Comparison of ENCODE assay signal across 8 mouse cellular contexts in the genomic region with DNA sequence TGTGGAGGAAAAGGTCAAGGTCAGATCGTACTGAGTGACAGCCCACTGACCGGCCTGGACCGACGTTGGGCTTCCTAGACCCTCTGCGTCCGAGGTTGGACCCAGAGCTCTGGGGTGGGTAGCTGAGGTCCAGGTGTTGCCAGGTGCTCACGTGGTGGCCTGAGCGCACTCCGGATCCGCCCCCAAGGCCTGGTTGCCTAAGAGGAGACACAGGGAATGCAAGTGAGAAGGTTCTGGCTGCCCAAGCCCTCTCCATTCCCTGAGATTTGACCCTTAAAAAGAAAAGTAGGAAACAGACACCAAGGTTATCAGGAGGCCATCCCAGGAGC. TPM values are rescaled to one million over a fixed set of nuclear protein-coding genes. Genes with fewer than 3 reads are reported as not detected.
DNase-seq lines count a peak whose midpoint lies in the region; ATAC-seq and TF ChIP-seq lines count a peak whose summit lies in the region.

No protein-coding gene starts in this region.

- peaks cover 13% of the 10 kb centered on the region for H3K4me1 ChIP-seq in heart, embryonic 11.5 days (ENCODE audit: control insufficient read depth, insufficient read depth, low read length)
- peaks cover 14% of the 10 kb centered on the region for H3K4me1 ChIP-seq in hindbrain, embryonic 16.5 days (ENCODE audit: control insufficient read depth, insufficient read depth, low read depth, low read length)
- peaks cover 42% of the 10 kb centered on the region for H3K4me1 ChIP-seq in liver, embryonic 12.5 days
- H3K4me1 ChIP-seq in olfactory bulb, adult 2 months (ENCODE audit: control insufficient read depth, insufficient read depth, low read length) = peaks cover 13% of the 10 kb centered on the region

- no peak for TF ChIP-seq CTCF in olfactory bulb, adult 2 months (IDR thresholded peaks at IDR 0.05; ENCODE audit: insufficient read depth, low read depth, low read length)

- no peak for DNase-seq in heart, adult 8-10 months (ENCODE audit: low spot score)
- DNase-seq in embryo, embryonic 10.5 days (ENCODE audit: low spot score) = peak; percentile 31
- no peak for DNase-seq in ovary, postnatal 10 days (ENCODE audit: low spot score)
- DNase-seq in layer of hippocampus, adult 9-10 months (ENCODE audit: low spot score) = no peak

- peak overlapping the region; percentile 87 for H3K9ac ChIP-seq in heart, embryonic 11.5 days (ENCODE audit: low read depth, low read length)
- peak overlapping the region; percentile 79 for H3K9ac ChIP-seq in hindbrain, embryonic 16.5 days (ENCODE audit: low read depth, low read length)
- peak overlapping the region; percentile 86 for H3K9ac ChIP-seq in liver, embryonic 12.5 days

- H3K4me2 ChIP-seq in heart, embryonic 11.5 days = peak overlapping the region; percentile 79
- peak overlapping the region; percentile 89 for H3K4me2 ChIP-seq in hindbrain, embryonic 16.5 days (ENCODE audit: low read length)
- peak overlapping the region; percentile 98 for H3K4me2 ChIP-seq in liver, embryonic 12.5 days

- TF ChIP-seq POLR2A in olfactory bulb, adult 2 months (IDR thresholded peaks at IDR 0.05; ENCODE audit: insufficient read depth, low read depth, low read length) = no peak

- H3K4me3 ChIP-seq in heart, embryonic 11.5 days (ENCODE audit: low read depth, low read length) = peak overlapping the region; percentile 92
- peak overlapping the region; percentile 70 for H3K4me3 ChIP-seq in hindbrain, embryonic 16.5 days (ENCODE audit: low read length)
- H3K4me3 ChIP-seq in liver, embryonic 12.5 days = peak overlapping the region; percentile 87
- peak overlapping the region; percentile 76 for H3K4me3 ChIP-seq in olfactory bulb, adult 2 months (ENCODE audit: insufficient read depth, low read depth, low read length)

- H3K27me3 ChIP-seq in heart, embryonic 11.5 days (ENCODE audit: control insufficient read depth, insufficient read depth, low read length) = no peaks in the 10 kb centered on the region
- no peaks in the 10 kb centered on the region for H3K27me3 ChIP-seq in hindbrain, embryonic 16.5 days (replicated peaks; ENCODE audit: control insufficient read depth, insufficient read depth, low read length)
- peaks cover 7% of the 10 kb centered on the region; the same call in 1 of the 2 replicates for H3K27me3 ChIP-seq in liver, embryonic 12.5 days (replicated peaks)

- peaks cover 21% of the 10 kb centered on the region for H3K36me3 ChIP-seq in heart, embryonic 11.5 days (ENCODE audit: control insufficient read depth, insufficient read depth, low read length)
- H3K36me3 ChIP-seq in hindbrain, embryonic 16.5 days (ENCODE audit: control insufficient read depth, insufficient read depth, low read length) = peaks cover 11% of the 10 kb centered on the region
- H3K36me3 ChIP-seq in liver, embryonic 12.5 days = peaks cover 41% of the 10 kb centered on the region

- WGBS in heart, embryonic 11.5 days (ENCODE audit: insufficient replicate concordance) = 3% methylated on average over 10 of the region's 10 CpGs
- under 1% methylated on average over 10 of the region's 10 CpGs for WGBS in hindbrain, embryonic 16.5 days
- WGBS in liver, embryonic 12.5 days (ENCODE audit: insufficient replicate concordance) = 0% methylated on average over 10 of the region's 10 CpGs
- 2% methylated on average over 10 of the region's 10 CpGs for WGBS in olfactory bulb, adult 2 months

- peak overlapping the region; percentile 75 for H3K27ac ChIP-seq in heart, embryonic 11.5 days (ENCODE audit: low read depth, low read length)
- no peak overlapping the region for H3K27ac ChIP-seq in hindbrain, embryonic 16.5 days (ENCODE audit: low read depth, low read length)
- H3K27ac ChIP-seq in liver, embryonic 12.5 days = peak overlapping the region; percentile 75
- peak overlapping the region; percentile 27; the same call in 1 of the 2 replicates for H3K27ac ChIP-seq in olfactory bulb, adult 2 months (ENCODE audit: insufficient read depth, low read depth, low read length)

- H3K9me3 ChIP-seq in heart, embryonic 11.5 days (replicated peaks; ENCODE audit: control insufficient read depth, low read length) = no peaks in the 10 kb centered on the region
- no peaks in the 10 kb centered on the region for H3K9me3 ChIP-seq in hindbrain, embryonic 16.5 days (ENCODE audit: control insufficient read depth, low read length)
- no peaks in the 10 kb centered on the region for H3K9me3 ChIP-seq in liver, embryonic 12.5 days (replicated peaks)

- ATAC-seq in heart, embryonic 11.5 days (replicated peaks; ENCODE audit: insufficient number of reproducible peaks, low FRiP score, low TSS enrichment) = peak; percentile 39; the same call in 1 of the 2 replicates
- peak; percentile 12; the same call in 1 of the 2 replicates for ATAC-seq in hindbrain, embryonic 16.5 days
- peak; percentile 30 for ATAC-seq in liver, embryonic 12.5 days

RNA-seq across cellular contexts. Expression of a gene that starts 0.6 kb away (rescaled TPM):
- polyA plus RNA-seq in heart, embryonic 11.5 days (2014; fragmentation: Nextera tagmentation; extraction: Ambion mirVana) = 92.7 and 99.4 TPM in 2 replicates
- 100 to 1,000 TPM; 300 to 329 (median 307) TPM for total RNA-seq in heart, adult 8-10 months (2022)
- 34.6 and 45.4 TPM in 2 replicates for polyA plus RNA-seq in hindbrain, embryonic 16.5 days (2015; fragmentation: Nextera tagmentation; extraction: Ambion mirVana)
- 46.8 and 48.4 TPM in 2 replicates for polyA plus RNA-seq in liver, embryonic 12.5 days (2016; fragmentation: Nextera tagmentation; extraction: Ambion mirVana)
- polyA plus RNA-seq in olfactory bulb, adult 2 months (2012; ENCODE audit: insufficient read depth, insufficient read length, low replicate concordance, missing spikeins) = not detected in 2 replicates

Comparison
In these comparisons a context has a peak if more than half of its experiments do, and no peak if none do; other contexts are left out.
1. RNA of a gene that starts 0.6 kb away (polyA plus RNA-seq): 92.7 to 99.4 TPM in heart, embryonic 11.5 days, 46.8 to 48.4 TPM in liver, embryonic 12.5 days and 34.6 to 45.4 TPM in hindbrain, embryonic 16.5 days; not detected in olfactory bulb, adult 2 months; every median in the first group is over 10 times any median in the second.
2. Peak in every context shown above with its lines, with median percentiles within 50 percentile points of each other: ATAC-seq, H3K4me2 ChIP-seq, H3K4me3 ChIP-seq and H3K9ac ChIP-seq.